ENCODE assay signal across 8 mouse cellular contexts in genomic region chr16:4558980-4559631, GRCm38 (mm10). TPM values are rescaled to one million over a fixed set of nuclear protein-coding genes. Genes with fewer than 3 reads are reported as not detected.
DNase-seq lines count a peak whose midpoint lies in the region; ATAC-seq and TF ChIP-seq lines count a peak whose summit lies in the region.

No protein-coding gene starts in this region.

- under 1% methylated on average over 43 of the region's 43 CpGs for WGBS in hindbrain, embryonic 12.5 days
- WGBS in macrophage (ENCODE audit: missing documents): under 1% methylated on average over 43 of the region's 43 CpGs

- peak overlapping the region; percentile 66 for H3K4me3 ChIP-seq in hindbrain, embryonic 12.5 days
- peak overlapping the region; percentile 68 for H3K4me3 ChIP-seq in macrophage (ENCODE audit: inconsistent target)

- peaks cover 16% of the 10 kb centered on the region for H3K4me1 ChIP-seq in hindbrain, embryonic 12.5 days

- peaks cover 22% of the 10 kb centered on the region; the same call in 1 of the 2 replicates for H3K79me2 ChIP-seq in macrophage (ENCODE audit: inconsistent target)

- POLR2A ChIA-PET in Patski (lab: Charles Lee): interaction anchor here (0.6 to 1.2 kb wide), 9 partner anchors 10 to 180 kb away, joined by 3 to 7 read pairs (median 3); no protein-coding TSS in a partner anchor

- peak; percentile 19 for ATAC-seq in Patski
- ATAC-seq in hindbrain, embryonic 12.5 days (ENCODE audit: low FRiP score): peak; percentile 59

- DNase-seq in Patski (ENCODE audit: low read depth, low spot score): peak; percentile 7
- peak; percentile 80 for DNase-seq in cerebellum, adult 9-10 months
- DNase-seq in frontal cortex, postnatal 14 days (ENCODE audit: low spot score in 2 of 2): peak; percentile 66 to 67
- peak; percentile 59 to 68 for DNase-seq in left cerebral cortex, adult 8-10 months (ENCODE audit: low spot score in 2 of 2)
- peak; percentile 69 for DNase-seq in right cerebral cortex, postnatal 14 days
- peak; percentile 84 for DNase-seq in yolk sac, embryonic 10.5 days (ENCODE audit: low spot score)

- H3K9me3 ChIP-seq in hindbrain, embryonic 12.5 days (replicated peaks): no peaks in the 10 kb centered on the region

- H3K9ac ChIP-seq in hindbrain, embryonic 12.5 days: peak overlapping the region; percentile 77

- no peaks in the 10 kb centered on the region for H3K36me3 ChIP-seq in hindbrain, embryonic 12.5 days
- H3K36me3 ChIP-seq in macrophage (ENCODE audit: inconsistent target): no peaks in the 10 kb centered on the region

- H3K27me3 ChIP-seq in Patski: no peaks in the 10 kb centered on the region
- no peaks in the 10 kb centered on the region for H3K27me3 ChIP-seq in hindbrain, embryonic 12.5 days

- peak overlapping the region; percentile 93 for H3K27ac ChIP-seq in hindbrain, embryonic 12.5 days
- H3K27ac ChIP-seq in macrophage: peak overlapping the region; percentile 73

- CTCF ChIA-PET in Patski (lab: Charles Lee): interaction anchor here (1.0 to 5.3 kb wide), 10 partner anchors 9 to 244 kb away, joined by 3 to 30 read pairs (median 4); no protein-coding TSS in a partner anchor

- in situ Hi-C loops in Patski (cut with MboI; ENCODE audit: low pct_unique_long_range_greater_than_20kb): no loop called here

- H3K4me2 ChIP-seq in hindbrain, embryonic 12.5 days (replicated peaks): peak overlapping the region; percentile 88

- TF ChIP-seq CTCF in Patski (IDR thresholded peaks at IDR 0.05): no peak

RNA-seq across cellular contexts. Expression of gene Tfap4, which starts 0.5 kb away (rescaled TPM):
- 9.8 TPM for polyA plus RNA-seq in Patski (2021)
- 13.1 and 13.8 TPM in 2 replicates for polyA plus RNA-seq in hindbrain, embryonic 12.5 days (2016; fragmentation: Nextera tagmentation; extraction: Ambion mirVana)
- 1 to 10 TPM; 5.5 to 8.1 (median 6.9) TPM for total RNA-seq in left cerebral cortex, adult 8-10 months (2022)
- total RNA-seq in macrophage (2018; cell fraction: chromatin; rRNA removed): 1 to 10 TPM; 1.2 to 7.1 (median 3.1) TPM
- total RNA-seq in macrophage (2018; cell fraction: cytosol; rRNA removed): 1 to 10 TPM in 23 of 26 experiments, under 1 TPM in 3; 0.43 to 5.0 (median 2.3) TPM
- 1 to 10 TPM in 23 of 26 experiments, under 1 TPM in 2, not detected in 1; 0.59 to 8.1 (median 2.4) TPM for total RNA-seq in macrophage (2018; cell fraction: nucleus; rRNA removed)
- 3.3 to 7.1 TPM (median 4.0 TPM) in 3 replicates for polyA plus RNA-seq in macrophage (2018)

RNA-seq across cellular contexts. Expression of gene Srl, which starts 17.5 kb away (rescaled TPM):
- polyA plus RNA-seq in Patski (2021): 2.0 TPM
- polyA plus RNA-seq in hindbrain, embryonic 12.5 days (2016; fragmentation: Nextera tagmentation; extraction: Ambion mirVana): 25.8 and 36.5 TPM in 2 replicates
- 1 to 10 TPM; 3.6 to 7.4 (median 5.1) TPM for total RNA-seq in left cerebral cortex, adult 8-10 months (2022)
- total RNA-seq in macrophage (2018; cell fraction: chromatin; rRNA removed): 1 to 10 TPM in 18 of 26 experiments, under 1 TPM in 4, not detected in 4; 0.17 to 9.3 (median 3.5) TPM
- 1 to 10 TPM in 23 of 26 experiments, under 1 TPM in 3; 0.19 to 5.5 (median 1.8) TPM for total RNA-seq in macrophage (2018; cell fraction: cytosol; rRNA removed)
- total RNA-seq in macrophage (2018; cell fraction: nucleus; rRNA removed): 1 to 10 TPM in 18 of 26 experiments, under 1 TPM in 8; 0.21 to 5.8 (median 1.9) TPM
- 2.2 to 3.0 TPM (median 2.2 TPM) in 3 replicates for polyA plus RNA-seq in macrophage (2018)

RNA-seq across cellular contexts. Expression of gene Glis2, which starts 35.4 kb away (rescaled TPM):
- polyA plus RNA-seq in Patski (2021): 87.1 TPM
- polyA plus RNA-seq in hindbrain, embryonic 12.5 days (2016; fragmentation: Nextera tagmentation; extraction: Ambion mirVana): 34.0 and 34.3 TPM in 2 replicates
- 10 to 100 TPM; 11.1 to 20.7 (median 16.6) TPM for total RNA-seq in left cerebral cortex, adult 8-10 months (2022)
- 1 to 10 TPM in 5 of 26 experiments, under 1 TPM in 5, not detected in 16; 0.25 to 3.1 (median 0.88) TPM for total RNA-seq in macrophage (2018; cell fraction: chromatin; rRNA removed)
- total RNA-seq in macrophage (2018; cell fraction: cytosol; rRNA removed): under 1 TPM in 11 of 26 experiments, not detected in 15; 0.04 to 0.56 (median 0.10) TPM
- total RNA-seq in macrophage (2018; cell fraction: nucleus; rRNA removed): 1 to 10 TPM in 4 of 26 experiments, under 1 TPM in 4, not detected in 18; 0.16 to 2.7 (median 0.77) TPM
- 0.06 to 0.16 TPM in 2 of 3 replicates, not detected in the other for polyA plus RNA-seq in macrophage (2018)

Comparison
In these comparisons a context has a peak if more than half of its experiments do, and no peak if none do; other contexts are left out.
1. Peak in every context shown above with its lines: DNase-seq, ATAC-seq, H3K4me3 ChIP-seq and H3K27ac ChIP-seq.
2. DNase-seq: peak in every context shown above with its lines; median percentile 84 in yolk sac, embryonic 10.5 days; 80 in cerebellum, adult 9-10 months; 69 in right cerebral cortex, postnatal 14 days; 66 in frontal cortex, postnatal 14 days; 64 in left cerebral cortex, adult 8-10 months; 7 in Patski.
3. RNA of gene Glis2, which starts 35.4 kb away (polyA plus RNA-seq): 87.1 TPM in Patski (single experiment) and 34.0 to 34.3 TPM in hindbrain, embryonic 12.5 days; 0.06 to 0.16 TPM in macrophage; every median in the first group is over 10 times any median in the second.